ENCODE assay signal across 29 mouse cellular contexts in genomic region chr2:14159047-14159446, GRCm38 (mm10). TPM values are rescaled to one million over a fixed set of nuclear protein-coding genes. Genes with fewer than 3 reads are reported as not detected.
"Had no signal": no experiment of that assay in that cellular context is flagged by ENCODE, and none has a peak within 500 bp of the region (broad histone marks: within the 10 kb centered on the region; RNA-seq: fewer than 3 reads in every experiment).

No protein-coding gene starts in this region.

- H3K27ac ChIP-seq: gastrocnemius, adult 2 months; heart, embryonic 13.5 days; heart, embryonic 15.5 days; hindbrain, embryonic 10.5 days; hindbrain, embryonic 12.5 days; intestine, embryonic 15.5 days; layer of hippocampus, adult 2 months; left cerebral cortex, adult 2 months; limb, embryonic 10.5 days; limb, embryonic 12.5 days; liver, embryonic 13.5 days; liver, embryonic 15.5 days had no signal

- H3K9ac ChIP-seq: heart, embryonic 13.5 days; heart, embryonic 15.5 days; hindbrain, embryonic 12.5 days; intestine, embryonic 15.5 days; limb, embryonic 12.5 days; liver, embryonic 13.5 days; liver, embryonic 15.5 days had no signal

- H3K27me3 ChIP-seq: heart, embryonic 13.5 days; heart, embryonic 15.5 days; hindbrain, embryonic 12.5 days; intestine, embryonic 15.5 days; limb, embryonic 12.5 days; liver, embryonic 13.5 days; liver, embryonic 15.5 days had no signal

- H3K4me1 ChIP-seq: hindbrain, embryonic 10.5 days; hindbrain, embryonic 12.5 days; intestine, embryonic 15.5 days; limb, embryonic 10.5 days; limb, embryonic 12.5 days; liver, embryonic 13.5 days; liver, embryonic 15.5 days had no signal

- H3K4me3 ChIP-seq: gastrocnemius, adult 2 months; heart, embryonic 13.5 days; heart, embryonic 15.5 days; hindbrain, embryonic 10.5 days; hindbrain, embryonic 12.5 days; intestine, embryonic 15.5 days; layer of hippocampus, adult 2 months; left cerebral cortex, adult 2 months; limb, embryonic 10.5 days; limb, embryonic 12.5 days; liver, embryonic 13.5 days; liver, embryonic 15.5 days had no signal

- H3K4me2 ChIP-seq: heart, embryonic 11.5 days; heart, embryonic 13.5 days; heart, embryonic 15.5 days; hindbrain, embryonic 12.5 days; intestine, embryonic 15.5 days; limb, embryonic 12.5 days; liver, embryonic 11.5 days; liver, embryonic 13.5 days; liver, embryonic 15.5 days had no signal

- H3K36me3 ChIP-seq: heart, embryonic 13.5 days; heart, embryonic 15.5 days; hindbrain, embryonic 10.5 days; hindbrain, embryonic 12.5 days; intestine, embryonic 15.5 days; limb, embryonic 10.5 days; liver, embryonic 13.5 days had no signal

- DNase-seq: gastrocnemius, adult 2 months; gastrocnemius, postnatal 10 days; gastrocnemius, postnatal 25 days; heart, postnatal 10 days; heart, postnatal 4 days; kidney, adult 18-20 months; kidney, adult 8-10 months; kidney, postnatal 10 days; kidney, postnatal 25 days; kidney, postnatal 4 days; liver; liver, embryonic 13.5 days had no signal

- ATAC-seq: inflammation-experienced regulatory T-cells, adult 6 months; intestine, postnatal 0 days had no signal

- H3K9me3 ChIP-seq: heart, embryonic 13.5 days; heart, embryonic 15.5 days; hindbrain, embryonic 10.5 days; hindbrain, embryonic 12.5 days; intestine, embryonic 15.5 days; limb, embryonic 10.5 days; limb, embryonic 12.5 days; liver, embryonic 13.5 days; liver, embryonic 15.5 days had no signal

RNA-seq across cellular contexts. Expression of gene Tmem236, which starts 15.3 kb away (rescaled TPM):
- total RNA-seq: granulocyte monocyte progenitor cell, adult 5-6 weeks; heart, postnatal 10 days; heart, postnatal 25 days; left cerebral cortex, postnatal 14 days had no signal
- polyA plus RNA-seq: heart, embryonic 11.5 days; hindbrain, embryonic 10.5 days; hindbrain, embryonic 12.5 days; inflammation-experienced regulatory T-cells, adult 6 months; limb, embryonic 10.5 days; limb, embryonic 12.5 days; liver, embryonic 11.5 days; liver, embryonic 13.5 days had no signal
